Mouse (Mus musculus) G1E (cell line): Measurements from ENCODE around the gene Csf2rb2.

Experiments used
- CTCF ChIP-seq: IDR thresholded peaks from 2 replicates; pipeline ENCODE4 v1.5.1; 2012; ENCODE audit warnings: low read depth, low read length, inconsistent platforms, mixed read lengths
- GATA1 ChIP-seq: IDR thresholded peaks from 2 replicates; pipeline ENCODE4 v1.6.1; 2012; ENCODE audit warnings: borderline replicate concordance, low read length, inconsistent platforms, mixed read lengths
- GATA2 ChIP-seq: IDR thresholded peaks from 2 replicates; pipeline ENCODE4 v1.6.1; 2012; ENCODE audit warnings: low read depth, low read length, inconsistent platforms, borderline replicate concordance
- POLR2AphosphoS5 ChIP-seq: IDR thresholded peaks from 2 replicates; pipeline ENCODE4 v1.6.1; 2012; ENCODE audit warnings: low read depth, low read length, inconsistent platforms; ENCODE audit not compliant: insufficient replicate concordance
- TAL1 ChIP-seq: conservative IDR thresholded peaks from 2 replicates; pipeline ENCODE4 v1.6.1; 2012; ENCODE audit warnings: low read depth, low read length, inconsistent platforms, mixed read lengths

DNA sequence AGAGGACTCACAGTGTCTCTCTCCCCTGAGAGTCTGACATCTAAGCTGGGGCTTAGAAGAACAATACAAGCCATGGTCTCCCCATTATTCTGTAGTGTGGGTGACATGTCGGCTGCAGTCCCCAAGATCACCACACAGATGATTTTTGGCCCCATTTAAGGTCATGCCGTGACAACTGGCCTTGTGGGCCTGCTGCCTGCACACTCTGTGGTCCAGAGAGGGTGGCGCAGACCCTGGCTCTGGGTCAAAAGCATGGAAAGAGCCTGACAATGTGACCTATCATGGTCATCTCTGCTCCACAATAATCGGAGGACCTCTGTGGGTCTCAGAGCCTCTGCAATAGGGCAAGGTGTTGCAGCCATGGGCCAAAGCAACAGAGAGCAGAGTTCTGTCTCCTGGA lies 11.8 kb downstream of the Csf2rb2 start:
- TF ChIP-seq CTCF (no peak), POLR2AphosphoS5 (no peak), GATA1 (no peak), TAL1 (no peak), GATA2 (no peak)
